Mouse (Mus musculus) spleen, adult 2 months (tissue): ENCODE measurements around the gene Rmnd5b.

Experiments used
- CTCF ChIP-seq: fragments of 200-500 bp; IDR thresholded peaks from 2 replicates; pipeline ENCODE4 v1.5.1; 2011; ENCODE audit warnings: mild to moderate bottlenecking, inconsistent platforms; ENCODE audit not compliant: insufficient read depth, insufficient read length, insufficient replicate concordance; ENCODE audit errors: extremely low read depth
- POLR2A ChIP-seq: fragments of 200-500 bp; IDR thresholded peaks from 2 replicates; pipeline ENCODE4 v1.6.1; 2011; ENCODE audit warnings: low read depth, low read length, inconsistent platforms

DNA sequence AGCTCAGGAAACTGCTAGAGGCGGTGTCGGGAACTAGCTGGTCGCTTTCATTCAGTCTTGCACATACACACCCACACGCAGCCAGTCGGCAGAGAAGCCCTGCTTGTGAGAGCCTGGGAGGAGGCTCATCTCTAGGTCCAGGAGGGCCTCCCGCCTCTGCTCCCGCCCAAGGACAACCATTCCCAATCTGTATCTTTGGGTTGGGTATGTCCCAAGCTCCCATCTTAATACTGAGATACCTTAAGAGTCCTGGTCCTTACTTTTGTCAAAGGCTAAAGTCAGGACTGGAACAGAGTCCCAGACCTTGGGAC is 14.1 kb upstream of the Rmnd5b start:
- no peak for TF ChIP-seq POLR2A
- TF ChIP-seq CTCF: no peak
